Mouse (Mus musculus) hindbrain, postnatal 0 days (tissue): ENCODE measurements around the gene Kif6. TPM values are rescaled to one million over a fixed set of nuclear protein-coding genes. Genes with fewer than 3 reads are reported as not detected.

Experiments used
- ATAC-seq: fragments of 200-750 bp; cut with Nextera tagmentation; 2 replicates; pipeline ENCODE4 v1.8.0; 2017; ENCODE audit warnings: mild to moderate bottlenecking, moderate TSS enrichment, moderate library complexity
- DNase-seq: peaks from one replicate; pipeline ENCODE4 v3.0.0-alpha.2; 2015; ENCODE audit warnings: low spot score
- H3K27ac ChIP-seq: fragments of 300-500 bp; sonication (generic); 2 replicates; pipeline ENCODE4 v1.5.1; 2014; ENCODE audit warnings: mild to moderate bottlenecking
- H3K27me3 ChIP-seq: fragments of 300-500 bp; sonication (generic); 2 replicates; pipeline ENCODE4 v1.6.1; 2014; ENCODE audit warnings: low read length, mixed read lengths; ENCODE audit not compliant: insufficient read depth
- H3K36me3 ChIP-seq: fragments of 300-500 bp; sonication (generic); 2 replicates; pipeline ENCODE4 v1.6.1; 2014; ENCODE audit warnings: low read length, mixed read lengths; ENCODE audit not compliant: insufficient read depth
- H3K4me1 ChIP-seq: fragments of 300-500 bp; sonication (generic); 2 replicates; pipeline ENCODE4 v1.6.1; 2014; ENCODE audit warnings: antibody characterized with exemption, low read length, mixed read lengths; ENCODE audit not compliant: insufficient read depth
- H3K4me2 ChIP-seq: fragments of 300-500 bp; sonication (generic); 2 replicates; pipeline ENCODE4 v1.6.1; 2014; ENCODE audit warnings: low read depth, mild to moderate bottlenecking, low read length, moderate library complexity, mixed read lengths
- H3K4me3 ChIP-seq: fragments of 300-500 bp; sonication (generic); 2 replicates; pipeline ENCODE4 v1.5.1; 2014; ENCODE audit warnings: low read length
- H3K9ac ChIP-seq: fragments of 300-500 bp; sonication (generic); replicated peaks from 2 replicates; pipeline ENCODE4 v1.6.1; 2014; ENCODE audit warnings: mild to moderate bottlenecking, low read length, moderate library complexity, mixed read lengths
- H3K9me3 ChIP-seq: fragments of 300-500 bp; sonication (generic); 2 replicates; pipeline ENCODE4 v1.6.1; 2016; ENCODE audit warnings: low read length, mixed read lengths
- CTCF ChIP-seq: IDR thresholded peaks from 2 replicates; pipeline ENCODE4 v1.5.1; 2016; ENCODE audit warnings: antibody characterized with exemption, control low read depth, low read depth
- WGBS: fragments of 180-500 bp; shearing (Covaris S2); extraction: QIAGEN DNeasy Blood & Tissue Kit; methylation state at CpG from one replicate; pipeline ENCODE4 v1.1.7; 2014; 5-methylcytosine and 5-hydroxymethylcytosine counted together
- polyA plus RNA-seq: library from polyadenylated mRNA; unstranded; fragments of >200 nt; fragmentation: Nextera tagmentation; extraction: Ambion mirVana; gene quantifications from 2 replicates; pipeline ENCODE4 v1.2.1, GENCODE M21; 2015
- total RNA-seq: library from RNA; depleted of rRNA; stranded (reverse); fragments of >200 nt; gene quantifications from 2 replicates; pipeline ENCODE4 v1.2.3, GENCODE M21; 2014

Gene Kif6
- total and polyA plus RNA-seq, 2 experiments from 2014 or later, result 1.5 to 2.6 TPM

- 31% methylated on average over 8 of the region's 8 CpGs for WGBS
- Histone ChIP-seq H3K36me3 (no peaks in the 10 kb centered on the region), H3K9ac (no peak overlapping the region), H3K4me2 (no peak overlapping the region), H3K27ac (no peak overlapping the region), H3K4me3 (no peak overlapping the region), H3K4me1 (no peaks in the 10 kb centered on the region), H3K27me3 (no peaks in the 10 kb centered on the region), H3K9me3 (no peaks in the 10 kb centered on the region)
- ATAC-seq (no peak), DNase-seq (no peak)
- TF ChIP-seq CTCF, result no peak
Observed at GRCm38 (mm10) chr17:49681410-49681809, 66.5 kb downstream of the Kif6 start.

DNA sequence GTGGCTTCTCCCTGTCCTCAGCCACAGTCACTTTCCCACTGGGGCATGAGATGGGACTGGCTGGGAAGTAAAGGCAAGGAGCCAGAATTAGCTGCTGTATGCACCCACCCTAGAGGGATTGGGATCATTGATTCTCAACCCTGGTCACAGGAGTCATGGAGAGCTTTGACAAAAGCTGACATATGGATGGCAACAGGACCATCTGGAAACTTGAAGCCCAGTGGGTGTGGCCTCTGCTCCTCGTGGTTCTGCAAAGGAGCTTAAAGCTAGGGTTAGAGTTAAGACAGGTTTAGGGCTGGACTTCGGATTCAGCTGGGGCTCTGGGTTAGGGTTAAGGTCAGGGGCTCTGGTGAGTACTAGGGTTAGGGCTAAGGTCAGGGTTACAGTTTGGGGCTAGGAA, 69.2 kb downstream of the Kif6 start:
- Histone ChIP-seq H3K4me1 (no peaks in the 10 kb centered on the region), H3K9me3 (no peaks in the 10 kb centered on the region), H3K4me2 (no peak overlapping the region), H3K27ac (no peak overlapping the region), H3K27me3 (no peaks in the 10 kb centered on the region), H3K9ac (no peak overlapping the region), H3K4me3 (no peak overlapping the region), H3K36me3 (no peaks in the 10 kb centered on the region)
- WGBS, result 23% methylated on average over 2 of the region's 2 CpGs
- DNase-seq, result peak; percentile 28
- no peak for TF ChIP-seq CTCF
- ATAC-seq, result peak; percentile 47; the same call in 1 of the 2 replicates

DNA sequence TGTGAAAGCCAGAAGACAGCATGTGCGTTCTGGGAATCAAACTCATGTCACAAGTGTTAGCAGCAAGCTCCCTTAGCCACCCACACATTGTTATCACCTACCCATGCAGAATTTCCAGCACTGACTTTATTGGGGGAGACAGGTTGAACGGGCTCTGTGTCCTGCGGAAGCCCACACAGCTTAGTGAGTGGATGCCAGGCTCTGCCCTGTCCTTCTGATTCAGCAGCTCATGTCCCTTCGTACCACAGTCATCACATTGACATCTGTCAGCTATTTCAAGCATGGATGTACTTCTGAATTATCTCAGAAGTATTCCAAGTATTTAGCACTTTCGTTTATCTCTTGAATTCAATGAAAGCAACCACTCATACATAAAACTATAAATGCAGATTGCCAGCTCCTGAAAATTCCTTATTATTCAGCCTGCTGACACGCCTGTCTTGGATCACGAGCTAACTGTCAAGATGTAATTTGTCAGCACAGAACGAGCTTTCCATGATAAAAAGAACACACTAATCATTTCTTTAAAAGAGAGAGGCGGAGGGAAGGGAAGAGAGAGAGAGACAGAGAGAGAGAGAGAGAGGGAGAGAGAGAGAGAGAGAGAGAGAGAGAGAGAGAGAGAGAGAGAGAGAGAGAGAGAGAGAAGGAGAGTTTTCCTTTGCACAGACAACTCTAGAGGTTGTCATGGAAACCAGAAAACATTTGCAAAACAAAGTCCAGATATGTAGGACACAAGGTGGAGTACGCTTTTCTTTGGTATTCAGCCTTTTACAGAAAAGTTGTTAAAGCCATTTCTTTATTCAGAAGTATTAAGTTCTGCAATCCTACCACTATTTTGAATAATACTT, 75.9 kb downstream of the Kif6 start:
- no peaks in the 10 kb centered on the region for H3K9me3 ChIP-seq
- DNase-seq (peak; percentile 48), ATAC-seq (no peak)
- H3K36me3 ChIP-seq, result no peaks in the 10 kb centered on the region
- WGBS, result 46% methylated on average over 10 of the region's 10 CpGs
- H3K9ac ChIP-seq, result no peak overlapping the region
- H3K4me1 ChIP-seq, result no peaks in the 10 kb centered on the region
- no peak overlapping the region for H3K4me3 ChIP-seq
- H3K27ac ChIP-seq, result no peak overlapping the region
- H3K27me3 ChIP-seq, result no peaks in the 10 kb centered on the region
- no peak for TF ChIP-seq CTCF
- no peak overlapping the region for H3K4me2 ChIP-seq

DNA sequence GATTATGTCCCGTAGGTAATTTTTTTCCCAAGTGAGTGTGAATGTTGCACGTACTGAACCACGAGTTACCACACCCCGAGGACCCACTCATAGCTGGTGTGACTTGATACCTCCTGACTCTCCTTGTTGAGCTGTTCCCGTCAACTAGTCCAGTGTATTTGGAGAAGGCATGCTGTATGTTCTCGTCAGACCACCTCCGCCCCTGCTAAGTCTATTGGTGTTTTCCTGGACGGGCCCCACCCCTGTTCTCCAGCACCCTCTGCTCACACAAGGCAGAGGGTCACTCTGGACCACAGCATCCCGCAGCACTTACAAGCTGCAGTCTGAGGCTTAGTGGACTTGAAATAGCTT, 76.5 kb downstream of the Kif6 start:
- H3K9me3 ChIP-seq, result no peaks in the 10 kb centered on the region
- H3K4me2 ChIP-seq, result no peak overlapping the region
- H3K4me3 ChIP-seq, result no peak overlapping the region
- H3K36me3 ChIP-seq, result no peaks in the 10 kb centered on the region
- no peaks in the 10 kb centered on the region for H3K27me3 ChIP-seq
- H3K4me1 ChIP-seq, result no peaks in the 10 kb centered on the region
- DNase-seq, result no peak
- TF ChIP-seq CTCF, result no peak
- no peak overlapping the region for H3K9ac ChIP-seq
- ATAC-seq, result no peak
- 71% methylated on average over 9 of the region's 9 CpGs for WGBS
- H3K27ac ChIP-seq, result no peak overlapping the region

DNA sequence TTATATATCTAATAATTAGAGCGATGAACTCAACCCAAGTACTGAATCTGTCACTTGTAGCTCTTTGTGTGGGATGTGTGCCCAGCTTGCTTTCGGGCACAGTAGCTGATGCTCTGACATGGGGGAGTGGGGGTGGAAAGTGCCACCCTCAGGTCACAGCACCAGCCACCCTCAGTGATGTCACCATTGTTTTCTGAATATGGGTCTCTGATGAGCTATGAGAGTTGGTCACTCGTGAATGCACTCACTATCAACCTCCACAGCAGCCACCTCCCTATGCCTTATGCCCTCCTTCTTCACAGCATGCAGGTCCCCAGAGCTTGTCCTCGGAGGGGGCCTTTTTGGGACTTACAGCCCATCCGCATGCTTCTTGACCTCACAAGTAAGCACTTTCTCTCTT, 78.3 kb downstream of the Kif6 start:
- DNase-seq (no peak), ATAC-seq (no peak)
- TF ChIP-seq CTCF, result no peak
- 80% methylated on average over 5 of the region's 5 CpGs for WGBS
- Histone ChIP-seq H3K9ac (no peak overlapping the region), H3K9me3 (no peaks in the 10 kb centered on the region), H3K4me1 (no peaks in the 10 kb centered on the region), H3K4me2 (no peak overlapping the region), H3K27me3 (no peaks in the 10 kb centered on the region), H3K27ac (no peak overlapping the region), H3K36me3 (no peaks in the 10 kb centered on the region), H3K4me3 (no peak overlapping the region)

GRCm38 (mm10) chr17:49697220-49697619, 82.3 kb downstream of the Kif6 start:
- H3K9me3 ChIP-seq, result no peaks in the 10 kb centered on the region
- H3K4me1 ChIP-seq, result no peaks in the 10 kb centered on the region
- DNase-seq, result no peak

More at GRCm38 (mm10) chr17:49697220-49697619, 82.3 kb downstream of the Kif6 start:
- no peak overlapping the region for H3K9ac ChIP-seq
- H3K27me3 ChIP-seq, result no peaks in the 10 kb centered on the region
- no peak for TF ChIP-seq CTCF
- 64% methylated on average over 5 of the region's 5 CpGs for WGBS
- no peak overlapping the region for H3K4me3 ChIP-seq
- H3K36me3 ChIP-seq, result no peaks in the 10 kb centered on the region
- ATAC-seq, result no peak
- no peak overlapping the region for H3K27ac ChIP-seq
- no peak overlapping the region for H3K4me2 ChIP-seq
